13 mouse cellular contexts compared by ENCODE assay signal in genomic region chr3:95066570-95066969, GRCm38 (mm10). TPM values are rescaled to one million over a fixed set of nuclear protein-coding genes. Genes with fewer than 3 reads are reported as not detected.
DNase-seq lines count a peak whose midpoint lies in the region; ATAC-seq lines count a peak whose summit lies in the region.
"Had no signal": no experiment of that assay in that cellular context is flagged by ENCODE, and none has a peak within 500 bp of the region (broad histone marks: within the 10 kb centered on the region; RNA-seq: fewer than 3 reads in every experiment).

No protein-coding gene starts in this region.

- no peak overlapping the region for H3K4me3 ChIP-seq in heart, embryonic 11.5 days (ENCODE audit: low read depth, low read length)
- H3K4me3 ChIP-seq in forebrain, embryonic 14.5 days (ENCODE audit: low read depth, low read length), result no peak overlapping the region
- H3K4me3 ChIP-seq: embryonic facial prominence, embryonic 12.5 days had no signal

- peaks cover 5% of the 10 kb centered on the region; the same call in 1 of the 2 replicates for H3K4me1 ChIP-seq in heart, embryonic 11.5 days (ENCODE audit: control insufficient read depth, insufficient read depth, low read length)
- no peaks in the 10 kb centered on the region for H3K4me1 ChIP-seq in forebrain, embryonic 14.5 days (ENCODE audit: control insufficient read depth, insufficient read depth, low read length)
- H3K4me1 ChIP-seq: embryonic facial prominence, embryonic 12.5 days had no signal

- H3K9ac ChIP-seq in heart, embryonic 11.5 days (ENCODE audit: low read depth, low read length), result no peak overlapping the region
- no peak overlapping the region for H3K9ac ChIP-seq in forebrain, embryonic 14.5 days (ENCODE audit: low read length)
- H3K9ac ChIP-seq: embryonic facial prominence, embryonic 12.5 days; lung, embryonic 14.5 days had no signal

- H3K27me3 ChIP-seq in heart, embryonic 11.5 days (ENCODE audit: control insufficient read depth, insufficient read depth, low read length), result no peaks in the 10 kb centered on the region
- H3K27me3 ChIP-seq in forebrain, embryonic 14.5 days (replicated peaks; ENCODE audit: control insufficient read depth, insufficient read depth, low read length), result no peaks in the 10 kb centered on the region
- H3K27me3 ChIP-seq: embryonic facial prominence, embryonic 12.5 days had no signal

- peaks cover 52% of the 10 kb centered on the region for H3K36me3 ChIP-seq in heart, embryonic 11.5 days (ENCODE audit: control insufficient read depth, insufficient read depth, low read length)
- H3K36me3 ChIP-seq in forebrain, embryonic 14.5 days (ENCODE audit: control insufficient read depth, insufficient read depth, low read length), result peaks cover 96% of the 10 kb centered on the region

- H3K27ac ChIP-seq in heart, embryonic 11.5 days (ENCODE audit: low read depth, low read length), result no peak overlapping the region
- no peak overlapping the region for H3K27ac ChIP-seq in forebrain, embryonic 14.5 days (ENCODE audit: low read depth, low read length)
- H3K27ac ChIP-seq: embryonic facial prominence, embryonic 12.5 days had no signal

- H3K9me3 ChIP-seq in heart, embryonic 11.5 days (replicated peaks; ENCODE audit: control insufficient read depth, low read length), result no peaks in the 10 kb centered on the region
- H3K9me3 ChIP-seq in forebrain, embryonic 14.5 days (replicated peaks; ENCODE audit: control insufficient read depth, low read length), result no peaks in the 10 kb centered on the region
- H3K9me3 ChIP-seq: embryonic facial prominence, embryonic 12.5 days; G1E had no signal

- DNase-seq in heart, postnatal 4 days, result no peak
- DNase-seq in right cerebral cortex, adult 2 months (ENCODE audit: low spot score in 2 of 2), result peak; percentile 13 to 19
- DNase-seq in right cerebral cortex, postnatal 4 days, result no peak
- DNase-seq in adrenal gland, postnatal 14 days, result peak; percentile 54
- peak; percentile 25 for DNase-seq in skeletal muscle tissue, adult 2 months (ENCODE audit: low read depth, low spot score)
- no peak for DNase-seq in forebrain, embryonic 14.5 days (ENCODE audit: low spot score)
- no peak for DNase-seq in retina, postnatal 1 day
- DNase-seq: gastrocnemius, postnatal 10 days; layer of hippocampus, postnatal 36 days; lung, embryonic 14.5 days had no signal

- no peak overlapping the region for H3K4me2 ChIP-seq in heart, embryonic 11.5 days
- no peak overlapping the region for H3K4me2 ChIP-seq in forebrain, embryonic 14.5 days (ENCODE audit: low read length)
- H3K4me2 ChIP-seq: embryonic facial prominence, embryonic 12.5 days; lung, embryonic 14.5 days had no signal

- WGBS in heart, embryonic 11.5 days (ENCODE audit: insufficient replicate concordance), result 71% methylated on average over 11 of the region's 11 CpGs
- 91% methylated on average over 11 of the region's 11 CpGs for WGBS in forebrain, embryonic 14.5 days

- ATAC-seq in heart, embryonic 11.5 days (replicated peaks; ENCODE audit: insufficient number of reproducible peaks, low FRiP score, low TSS enrichment), result peak; percentile 57; the same call in 1 of the 2 replicates
- ATAC-seq in forebrain, embryonic 14.5 days, result no peak

RNA-seq across cellular contexts. Expression of gene Psmd4, which starts 24.2 kb away (rescaled TPM):
- 231 and 247 TPM in 2 replicates for polyA plus RNA-seq in heart, embryonic 11.5 days (2014; fragmentation: Nextera tagmentation; extraction: Ambion mirVana)
- 100 to 1,000 TPM; 145 to 147 TPM for total RNA-seq in heart, postnatal 4 days (2021)
- total RNA-seq in adrenal gland, postnatal 14 days (2021), result 218 and 243 TPM in 2 replicates
- polyA plus RNA-seq in forebrain, embryonic 14.5 days (2014; fragmentation: Nextera tagmentation; extraction: Ambion mirVana), result 293 and 334 TPM in 2 replicates

RNA-seq across cellular contexts. Expression of gene Pip5k1a, which starts 40.2 kb away (rescaled TPM):
- polyA plus RNA-seq in heart, embryonic 11.5 days (2014; fragmentation: Nextera tagmentation; extraction: Ambion mirVana), result 11.8 and 14.0 TPM in 2 replicates
- 10 to 100 TPM; 30.9 to 33.7 TPM for total RNA-seq in heart, postnatal 4 days (2021)
- total RNA-seq in adrenal gland, postnatal 14 days (2021), result 42.9 and 43.8 TPM in 2 replicates
- polyA plus RNA-seq in forebrain, embryonic 14.5 days (2014; fragmentation: Nextera tagmentation; extraction: Ambion mirVana), result 14.2 and 16.4 TPM in 2 replicates

RNA-seq across cellular contexts. Expression of gene Vps72, which starts 44.3 kb away (rescaled TPM):
- 108 and 113 TPM in 2 replicates for polyA plus RNA-seq in heart, embryonic 11.5 days (2014; fragmentation: Nextera tagmentation; extraction: Ambion mirVana)
- 10 to 100 TPM; 48.4 to 51.8 TPM for total RNA-seq in heart, postnatal 4 days (2021)
- total RNA-seq in adrenal gland, postnatal 14 days (2021), result 56.6 and 62.8 TPM in 2 replicates
- polyA plus RNA-seq in forebrain, embryonic 14.5 days (2014; fragmentation: Nextera tagmentation; extraction: Ambion mirVana), result 225 and 235 TPM in 2 replicates

RNA-seq across cellular contexts. Expression of gene Zfp687, which starts 51.3 kb away (rescaled TPM):
- polyA plus RNA-seq in heart, embryonic 11.5 days (2014; fragmentation: Nextera tagmentation; extraction: Ambion mirVana), result 16.2 and 19.6 TPM in 2 replicates
- 10 to 100 TPM; 30.7 to 33.4 TPM for total RNA-seq in heart, postnatal 4 days (2021)
- total RNA-seq in adrenal gland, postnatal 14 days (2021), result 30.9 and 33.2 TPM in 2 replicates
- polyA plus RNA-seq in forebrain, embryonic 14.5 days (2014; fragmentation: Nextera tagmentation; extraction: Ambion mirVana), result 16.4 and 21.8 TPM in 2 replicates

RNA-seq across cellular contexts. Expression of gene Tmod4, which starts 57.7 kb away (rescaled TPM):
- polyA plus RNA-seq in heart, embryonic 11.5 days (2014; fragmentation: Nextera tagmentation; extraction: Ambion mirVana), result 0.53 and 0.83 TPM in 2 replicates
- total RNA-seq in heart, postnatal 4 days (2021), result 1 to 10 TPM; 3.2 to 3.4 TPM
- total RNA-seq in adrenal gland, postnatal 14 days (2021), result 1.4 TPM in 1 of 2 replicates, not detected in the other
- polyA plus RNA-seq in forebrain, embryonic 14.5 days (2014; fragmentation: Nextera tagmentation; extraction: Ambion mirVana), result 0.55 and 0.83 TPM in 2 replicates

Comparison
In these comparisons a context has a peak if more than half of its experiments do, and no peak if none do; other contexts are left out.
1. DNase-seq: peak in right cerebral cortex, adult 2 months (2 of 2), adrenal gland, postnatal 14 days (single experiment) and skeletal muscle tissue, adult 2 months (single experiment); none in heart, postnatal 4 days (single experiment), right cerebral cortex, postnatal 4 days (single experiment), forebrain, embryonic 14.5 days (single experiment) and retina, postnatal 1 day (single experiment).